Mouse (Mus musculus) frontal cortex, adult (tissue): ENCODE measurements around the gene Gm6890.
"Not testable (repeated sequence)": the region's sequence is repeated elsewhere in the genome, so short reads cannot be mapped to it uniquely, and the experiment has no call there.

Experiments used
- ATAC-seq: cut with Nextera tagmentation; 2 replicates; pipeline ENCODE4 v1.9.2; 2017; ENCODE audit warnings: mild to moderate bottlenecking, moderate library complexity, mixed read lengths; ENCODE audit not compliant: low TSS enrichment

Gm6890 gene

GRCm38 (mm10) chrX:74740627-74741026 lies at the start of gene Gm6890:
TSS of gene Gm6890 (plus strand) at chrX:74740927.
- not testable (repeated sequence) for ATAC-seq

- not testable (repeated sequence) for ATAC-seq
Observed at GRCm38 (mm10) chrX:74726195-74726594, 14.5 kb upstream of the Gm6890 start.

DNA sequence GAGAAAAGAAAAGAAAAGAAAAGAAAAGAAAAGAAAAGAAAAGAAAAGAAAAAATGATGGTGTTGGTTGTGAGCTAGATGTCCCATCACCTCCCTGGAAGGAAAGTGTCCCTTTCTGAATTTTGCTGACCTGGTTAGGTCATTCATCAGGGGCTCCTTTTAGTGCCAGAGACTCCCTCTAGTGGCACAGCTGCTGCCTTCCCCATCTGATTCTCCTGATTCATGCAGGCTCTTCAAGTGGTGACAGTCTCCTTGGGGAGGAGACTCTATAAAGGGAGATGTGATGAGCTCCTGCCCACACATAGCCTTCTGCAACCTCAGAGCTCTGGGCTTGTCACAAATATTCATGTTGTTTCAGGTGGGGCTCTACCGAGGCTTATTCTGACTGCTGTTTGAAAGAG lies 30.0 kb downstream of the Gm6890 start:
- peak; percentile 97 for ATAC-seq
